Mouse (Mus musculus) frontal cortex, postnatal 25 days (tissue): Measurements from ENCODE around the gene Pank2.
A peak's percentile ranks its signal among the peaks of the same experiment; 100 is the strongest.
"Not testable (repeated sequence)": the region's sequence is repeated elsewhere in the genome, so short reads cannot be mapped to it uniquely, and the experiment has no call there.

Experiments
- DNase-seq, 2 experiments: peaks; one replicate each; pipeline ENCODE4 v3.0.0; 2022; ENCODE audit warnings: low spot score in 2 of 2

Gene Pank2

GRCm38 (mm10) chr2:131262213-131262672 lies at the start of gene Pank2:
TSS of gene Pank2 (plus strand) at chr2:131262495.
- DNase-seq, result peak; percentile 96 to 97

GRCm38 (mm10) chr2:131213773-131214172 lies 48.5 kb upstream of the Pank2 start:
- DNase-seq, result no peak

- no peak for DNase-seq
Measured at GRCm38 (mm10) chr2:131215941-131216858, 46.1 kb upstream of the Pank2 start.

- DNase-seq, result no peak
Measured at GRCm38 (mm10) chr2:131220030-131220429, 42.3 kb upstream of the Pank2 start.

- no peak for DNase-seq
Measured at GRCm38 (mm10) chr2:131221853-131222515, 40.3 kb upstream of the Pank2 start.

GRCm38 (mm10) chr2:131222562-131222961 lies 39.7 kb upstream of the Pank2 start:
- no peak for DNase-seq

- DNase-seq, result no peak
Measured at GRCm38 (mm10) chr2:131223569-131223968, 38.7 kb upstream of the Pank2 start.

- DNase-seq, result no peak
Measured at GRCm38 (mm10) chr2:131225178-131225577, 37.1 kb upstream of the Pank2 start.

- not testable (repeated sequence) for DNase-seq
Measured at GRCm38 (mm10) chr2:131226669-131227068, 35.6 kb upstream of the Pank2 start.

GRCm38 (mm10) chr2:131227243-131227642 lies 35.1 kb upstream of the Pank2 start:
- DNase-seq, result no peak

- no peak for DNase-seq
Measured at GRCm38 (mm10) chr2:131232558-131232957, 29.7 kb upstream of the Pank2 start.

- peak; percentile 74 to 82 for DNase-seq
Measured at GRCm38 (mm10) chr2:131233307-131234126, 28.8 kb upstream of the Pank2 start, which contains the start of gene Mavs. TSS of gene Mavs (plus strand) at chr2:131234063.

GRCm38 (mm10) chr2:131234127-131234650 lies 28.1 kb upstream of the Pank2 start:
- no peak for DNase-seq

- DNase-seq, result no peak
Measured at GRCm38 (mm10) chr2:131234970-131235635, 27.2 kb upstream of the Pank2 start.

GRCm38 (mm10) chr2:131242180-131242579 lies 20.1 kb upstream of the Pank2 start:
- DNase-seq, result no peak

GRCm38 (mm10) chr2:131242929-131243328 lies 19.4 kb upstream of the Pank2 start:
- DNase-seq, result no peak

- DNase-seq, result no peak
Measured at GRCm38 (mm10) chr2:131253681-131254328, 8.5 kb upstream of the Pank2 start.

- no peak for DNase-seq
Measured at GRCm38 (mm10) chr2:131254329-131254713, 8.0 kb upstream of the Pank2 start.

- DNase-seq, result no peak
Measured at GRCm38 (mm10) chr2:131255738-131256137, 6.6 kb upstream of the Pank2 start.

GRCm38 (mm10) chr2:131258693-131259092 lies 3.6 kb upstream of the Pank2 start:
- no peak for DNase-seq
